Mouse (Mus musculus) MEL (cell line): ENCODE results near the gene Cdc7. TPM values are rescaled to one million over a fixed set of nuclear protein-coding genes. Genes with fewer than 3 reads are reported as not detected.

Source experiments
- DNase-seq: peaks from one replicate; pipeline ENCODE4 v3.0.0; 2011; ENCODE audit warnings: low read depth, low spot score
- H3K27ac ChIP-seq: 2 replicates; pipeline ENCODE4 v1.5.1; 2012; ENCODE audit warnings: low read depth, mild to moderate bottlenecking, control low read depth, low read length, moderate library complexity; ENCODE audit not compliant: control insufficient read depth
- H3K27me3 ChIP-seq, 2 experiments: fragments of 150-350 bp in 1 of 2; sonication (generic) in 1 of 2; 2 replicates each; pipeline ENCODE4 v1.6.1; 2012; ENCODE audit warnings: low read length in 2 of 2, mild to moderate bottlenecking in 2 of 2, improper control_type of control experiment in 1 of 2, moderate library complexity in 1 of 2; ENCODE audit not compliant: insufficient read depth in 2 of 2, control insufficient read depth in 1 of 2
- H3K36me3 ChIP-seq, 2 experiments: 2 replicates each; pipeline ENCODE4 v1.6.1; 2012 to 2014; ENCODE audit warnings: low read length in 2 of 2, improper control_type of control experiment in 1 of 2, inconsistent platforms in 1 of 2, mild to moderate bottlenecking in 1 of 2; ENCODE audit not compliant: insufficient read depth in 2 of 2, control insufficient read depth in 1 of 2
- H3K4me1 ChIP-seq, 2 experiments: fragments of 150-350 bp in 1 of 2; sonication (generic) in 1 of 2; 2 replicates each; pipeline ENCODE4 v1.6.1; 2012; ENCODE audit warnings: low read length in 2 of 2, improper control_type of control experiment in 1 of 2, mild to moderate bottlenecking in 1 of 2; ENCODE audit not compliant: insufficient read depth in 2 of 2, control insufficient read depth in 1 of 2
- H3K4me3 ChIP-seq, 2 experiments: fragments of 150-350 bp in 1 of 2; sonication (generic) in 1 of 2; 2 replicates each; pipeline ENCODE4 v1.5.1; 2012; ENCODE audit warnings: low read depth in 2 of 2, low read length in 2 of 2, mild to moderate bottlenecking in 2 of 2, moderate library complexity in 2 of 2, control low read depth in 1 of 2, improper control_type of control experiment in 1 of 2; ENCODE audit not compliant: control insufficient read depth in 1 of 2, insufficient read depth in 1 of 2
- H3K79me2 ChIP-seq: 2 replicates; pipeline ENCODE4 v1.6.1; 2012; ENCODE audit warnings: mild to moderate bottlenecking, low read length, moderate library complexity; ENCODE audit not compliant: control insufficient read depth, poor library complexity, insufficient read depth
- H3K9ac ChIP-seq: 2 replicates; pipeline ENCODE4 v1.6.1; 2012; ENCODE audit warnings: low read depth, mild to moderate bottlenecking, control low read depth, low read length, moderate library complexity; ENCODE audit not compliant: control insufficient read depth, poor library complexity, severe bottlenecking
- H3K9me3 ChIP-seq: fragments of 150-350 bp; sonication (generic); replicated peaks from 2 replicates; pipeline ENCODE4 v1.6.1; 2012; ENCODE audit warnings: mild to moderate bottlenecking, low read length, improper control_type of control experiment, moderate library complexity; ENCODE audit not compliant: insufficient read depth
- BHLHE40 ChIP-seq: IDR thresholded peaks from 2 replicates; pipeline ENCODE4 v1.6.1; 2012; ENCODE audit warnings: low read depth, mild to moderate bottlenecking, inconsistent platforms, low read length, improper control_type of control experiment, borderline replicate concordance
- CHD1 ChIP-seq: IDR thresholded peaks from 2 replicates; pipeline ENCODE4 v1.6.1; 2012; ENCODE audit warnings: low read depth, mild to moderate bottlenecking, inconsistent platforms, low read length, improper control_type of control experiment
- CHD2 ChIP-seq: IDR thresholded peaks from 2 replicates; pipeline ENCODE4 v1.6.1; 2011; ENCODE audit warnings: low read length, improper control_type of control experiment
- E2F4 ChIP-seq: IDR thresholded peaks from 2 replicates; pipeline ENCODE4 v1.6.1; 2011; ENCODE audit warnings: low read depth, low read length, improper control_type of control experiment, borderline replicate concordance
- ETS1 ChIP-seq: IDR thresholded peaks from 2 replicates; pipeline ENCODE4 v1.6.1; 2012; ENCODE audit warnings: low read depth, mild to moderate bottlenecking, inconsistent platforms, low read length, improper control_type of control experiment, moderate library complexity
- GABPA ChIP-seq: IDR thresholded peaks from 2 replicates; pipeline ENCODE4 v1.6.1; 2012; ENCODE audit warnings: low read depth, mild to moderate bottlenecking, inconsistent platforms, low read length, improper control_type of control experiment, moderate library complexity
- GATA1 ChIP-seq: IDR thresholded peaks from 2 replicates; pipeline ENCODE4 v1.6.1; 2011; ENCODE audit warnings: low read depth, low read length, improper control_type of control experiment
- HCFC1 ChIP-seq: IDR thresholded peaks from 2 replicates; pipeline ENCODE4 v1.6.1; 2012; ENCODE audit warnings: low read depth, mild to moderate bottlenecking, inconsistent platforms, low read length, improper control_type of control experiment, moderate library complexity
- JUND ChIP-seq: IDR thresholded peaks from 2 replicates; pipeline ENCODE4 v1.6.1; 2011; ENCODE audit warnings: low read depth, mild to moderate bottlenecking, improper control_type of control experiment, low read length
- KAT2A ChIP-seq: conservative IDR thresholded peaks from 2 replicates; pipeline ENCODE4 v1.6.1; 2012; ENCODE audit warnings: low read depth, low read length, improper control_type of control experiment, inconsistent platforms
- MAZ ChIP-seq: IDR thresholded peaks from 2 replicates; pipeline ENCODE4 v1.6.1; 2012; ENCODE audit warnings: low read depth, mild to moderate bottlenecking, inconsistent platforms, low read length, improper control_type of control experiment
- MEF2A ChIP-seq: IDR thresholded peaks from 2 replicates; pipeline ENCODE4 v1.6.1; 2014; ENCODE audit warnings: low read depth, mild to moderate bottlenecking, inconsistent platforms, low read length, improper control_type of control experiment; ENCODE audit not compliant: poor library complexity, insufficient replicate concordance, severe bottlenecking; ENCODE audit errors: extremely low read depth
- MXI1 ChIP-seq: IDR thresholded peaks from 2 replicates; pipeline ENCODE4 v1.6.1; 2011; ENCODE audit warnings: mild to moderate bottlenecking, low read depth, low read length, improper control_type of control experiment
- MYB ChIP-seq: IDR thresholded peaks from 2 replicates; pipeline ENCODE4 v1.6.1; 2011; ENCODE audit warnings: mild to moderate bottlenecking, low read depth, low read length, improper control_type of control experiment
- NRF1 ChIP-seq: IDR thresholded peaks from 2 replicates; pipeline ENCODE4 v1.6.1; 2014; ENCODE audit warnings: low read depth, mild to moderate bottlenecking, inconsistent platforms, low read length, improper control_type of control experiment, moderate library complexity; ENCODE audit not compliant: poor library complexity, insufficient read depth, severe bottlenecking
- POLR2A ChIP-seq, 2 experiments: IDR thresholded peaks; 2 replicates each; pipeline ENCODE4 v1.6.1; 2011 to 2012; ENCODE audit warnings: low read length in 2 of 2, mild to moderate bottlenecking in 2 of 2, control low read depth in 1 of 2, improper control_type of control experiment in 1 of 2, low read depth in 1 of 2, moderate library complexity in 1 of 2; ENCODE audit not compliant: control insufficient read depth in 1 of 2, insufficient read depth in 1 of 2, poor library complexity in 1 of 2
- SIN3A ChIP-seq: IDR thresholded peaks from 2 replicates; pipeline ENCODE4 v1.6.1; 2012; ENCODE audit warnings: low read length, improper control_type of control experiment, inconsistent platforms
- SMC3 ChIP-seq: IDR thresholded peaks from 2 replicates; pipeline ENCODE4 v1.6.1; 2011; ENCODE audit warnings: low read depth, low read length, improper control_type of control experiment
- TAL1 ChIP-seq: IDR thresholded peaks from 2 replicates; pipeline ENCODE4 v1.6.1; 2012; ENCODE audit warnings: mild to moderate bottlenecking, inconsistent platforms, low read length, moderate library complexity, mixed read lengths
- TCF12 ChIP-seq: IDR thresholded peaks from 2 replicates; pipeline ENCODE4 v1.6.1; 2014; ENCODE audit warnings: low read depth, mild to moderate bottlenecking, inconsistent platforms, low read length, improper control_type of control experiment, moderate library complexity
- UBTF ChIP-seq: IDR thresholded peaks from 2 replicates; pipeline ENCODE4 v1.6.1; 2012; ENCODE audit warnings: low read depth, mild to moderate bottlenecking, inconsistent platforms, low read length, improper control_type of control experiment, moderate library complexity, borderline replicate concordance; ENCODE audit not compliant: insufficient read depth
- USF1 ChIP-seq: IDR thresholded peaks from 2 replicates; pipeline ENCODE4 v1.6.1; 2014; ENCODE audit warnings: low read depth, mild to moderate bottlenecking, inconsistent platforms, low read length, improper control_type of control experiment, moderate library complexity
- USF2 ChIP-seq, 2 experiments: IDR thresholded peaks; 2 replicates each; pipeline ENCODE4 v1.6.1; 2011 to 2012; ENCODE audit warnings: improper control_type of control experiment in 2 of 2, low read length in 2 of 2, borderline replicate concordance in 1 of 2, inconsistent platforms in 1 of 2, low read depth in 1 of 2, mild to moderate bottlenecking in 1 of 2; ENCODE audit not compliant: insufficient read depth in 1 of 2
- ZC3H11A ChIP-seq: IDR thresholded peaks from 2 replicates; pipeline ENCODE4 v1.6.1; 2012; ENCODE audit warnings: low read depth, mild to moderate bottlenecking, inconsistent platforms, low read length, improper control_type of control experiment
- ZKSCAN1 ChIP-seq: IDR thresholded peaks from 2 replicates; pipeline ENCODE4 v1.6.1; 2012; ENCODE audit warnings: low read depth, mild to moderate bottlenecking, inconsistent platforms, low read length, improper control_type of control experiment, moderate library complexity
- ZNF384 ChIP-seq: IDR thresholded peaks from 2 replicates; pipeline ENCODE4 v1.6.1; 2012; ENCODE audit warnings: low read depth, mild to moderate bottlenecking, inconsistent platforms, low read length, improper control_type of control experiment
- polyA plus RNA-seq, 2 experiments: library from polyadenylated mRNA; stranded (reverse) in 1 of 2; unstranded in 1 of 2; fragments of >175 nt in 1 of 2; fragments of >200 nt in 1 of 2; gene quantifications; 2 replicates each; pipeline versions ENCODE4 v1.2.1 to v1.2.4; 2012; ENCODE audit warnings: low replicate concordance in 2 of 2, low read depth in 1 of 2; ENCODE audit not compliant: insufficient read length in 2 of 2, insufficient read depth in 1 of 2, missing spikeins in 1 of 2
- total RNA-seq: library from RNA; depleted of rRNA; stranded (reverse); fragments of 300-350 nt; gene quantifications from 2 replicates; pipeline ENCODE4 v1.2.3, GENCODE M21; 2012

Gene Cdc7
- total and polyA plus RNA-seq, 3 experiments: 19.6 to 21.4 TPM; not detected in 1

- no peak for DNase-seq
- H3K4me1 ChIP-seq: peaks cover 3 to 14% of the 10 kb centered on the region in 2 experiments
- H3K4me3 ChIP-seq: no peak overlapping the region
Observed at GRCm38 (mm10) chr5:107013393-107013792, 49.3 kb downstream of the Cdc7 start.

GRCm38 (mm10) chr5:107014146-107014545, 50.0 kb downstream of the Cdc7 start:
- Histone ChIP-seq H3K36me3 (peaks cover 0 to 11% of the 10 kb centered on the region in 2 experiments; a peak in 2 of 4 replicates), H3K9me3 (no peaks in the 10 kb centered on the region), H3K79me2 (no peaks in the 10 kb centered on the region), H3K27ac (no peak overlapping the region), H3K9ac (no peak overlapping the region), H3K4me1 (peaks cover 3 to 14% of the 10 kb centered on the region in 2 experiments), H3K4me3 (no peak overlapping the region), H3K27me3 (no peaks in the 10 kb centered on the region)
- DNase-seq: no peak
- TF ChIP-seq MAZ (no peak), USF2 (IDR thresholded peaks at IDR 0.05; ENCODE audit: borderline replicate concordance in 1 of 2, insufficient read depth in 1 of 2, low read depth in 1 of 2, low read length in 2 of 2) (no peak), BHLHE40 (no peak), ZNF384 (no peak), E2F4 (no peak), UBTF (no peak), GATA1 (no peak), GABPA (no peak), ZKSCAN1 (no peak), JUND (no peak), ETS1 (no peak), TAL1 (no peak), MXI1 (no peak), MYB (no peak), NRF1 (no peak), MEF2A (no peak), SMC3 (no peak), HCFC1 (no peak), ZC3H11A (no peak), TCF12 (no peak)

More at GRCm38 (mm10) chr5:107013393-107013792, 49.3 kb downstream of the Cdc7 start:
- Histone ChIP-seq H3K27ac (no peak overlapping the region), H3K9ac (no peak overlapping the region), H3K36me3 (peaks cover 0 to 11% of the 10 kb centered on the region in 2 experiments; a peak in 2 of 4 replicates), H3K9me3 (no peaks in the 10 kb centered on the region), H3K79me2 (no peaks in the 10 kb centered on the region), H3K27me3 (no peaks in the 10 kb centered on the region)
- TF ChIP-seq CHD1 (no peak), HCFC1 (no peak), JUND (no peak), POLR2A (IDR thresholded peaks at IDR 0.05; ENCODE audit: control insufficient read depth in 1 of 2, insufficient read depth in 1 of 2, low read depth in 1 of 2, low read length in 2 of 2, poor library complexity in 1 of 2) (no peak), USF1 (no peak), CHD2 (no peak), KAT2A (no peak), SIN3A (no peak)
- TF ChIP-seq, all 39 proteins: peak for 0
